Mouse (Mus musculus) T-helper 1 cell (primary cell): Measurements from ENCODE around the gene Mlxip.

Experiments used
- in situ Hi-C: fragments of 300-600 bp; cut with MboI, MseI; formaldehyde crosslinking; loops from one replicate; pipeline ENCODE4 v1.15.1; 2025; ENCODE audit warnings: high pct_unique_total_duplicates

Gene Mlxip

DNA sequence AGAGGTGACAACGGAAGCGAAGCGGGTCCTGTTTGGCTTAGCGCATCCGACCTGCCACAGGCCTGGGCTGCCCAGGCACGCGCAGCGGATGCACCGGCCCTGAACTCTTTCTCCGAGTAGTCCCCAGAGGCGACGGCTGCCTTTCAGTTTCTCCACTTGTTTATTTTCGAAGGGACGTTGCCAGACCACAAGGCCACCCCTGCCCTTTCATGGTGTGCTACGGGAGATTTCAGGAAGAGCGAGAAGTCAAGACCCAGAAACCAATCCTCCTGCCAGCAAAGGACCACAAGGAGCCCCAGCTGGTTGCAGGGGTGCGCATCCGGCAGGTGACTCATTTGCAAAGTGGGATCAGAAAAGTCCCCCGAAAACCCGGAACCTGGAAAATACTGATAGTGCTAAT is 12.6 kb upstream of the Mlxip start:
- in situ Hi-C loops = no loop called here

DNA sequence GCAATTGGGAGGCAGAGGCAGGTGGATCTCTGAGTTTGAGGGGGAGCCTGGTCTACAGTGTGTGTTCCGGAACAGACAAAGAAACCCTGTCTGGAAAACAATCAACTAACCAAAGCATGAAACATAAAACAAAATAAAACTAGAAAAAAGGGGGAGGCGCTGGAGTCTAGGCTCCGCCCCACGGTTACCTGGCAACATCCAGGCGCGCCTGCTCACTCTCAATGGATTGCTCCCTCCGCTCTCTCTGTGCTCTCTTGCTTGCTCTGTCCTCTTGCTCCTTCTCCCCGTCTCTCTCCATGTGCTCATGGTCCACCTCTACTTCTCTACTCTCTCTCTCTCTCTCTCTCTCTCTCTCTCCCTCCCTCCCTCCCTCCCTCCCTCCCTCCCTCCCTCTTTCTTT is 11.9 kb upstream of the Mlxip start:
- in situ Hi-C loops = no loop called here

DNA sequence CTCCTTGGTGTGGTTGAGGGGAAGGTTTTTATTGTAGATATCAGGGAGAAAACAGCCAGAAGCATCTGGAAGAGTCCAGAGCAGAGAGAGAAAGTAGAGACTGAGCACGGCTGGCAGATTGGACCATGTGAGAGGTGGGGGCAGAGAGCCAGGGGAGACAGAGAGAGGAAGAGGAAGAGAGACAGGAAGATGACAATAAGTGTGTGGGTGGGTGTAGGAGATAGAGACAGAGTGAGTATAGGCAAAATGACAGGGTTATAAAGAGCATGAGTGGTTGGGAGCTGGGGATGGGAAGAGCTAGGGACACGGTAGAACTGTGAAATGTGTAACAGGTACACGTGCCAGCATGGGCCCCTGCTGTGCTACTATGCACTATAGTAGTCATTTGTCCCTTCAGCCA is 6.1 kb upstream of the Mlxip start:
- in situ Hi-C loops = no loop called here

DNA sequence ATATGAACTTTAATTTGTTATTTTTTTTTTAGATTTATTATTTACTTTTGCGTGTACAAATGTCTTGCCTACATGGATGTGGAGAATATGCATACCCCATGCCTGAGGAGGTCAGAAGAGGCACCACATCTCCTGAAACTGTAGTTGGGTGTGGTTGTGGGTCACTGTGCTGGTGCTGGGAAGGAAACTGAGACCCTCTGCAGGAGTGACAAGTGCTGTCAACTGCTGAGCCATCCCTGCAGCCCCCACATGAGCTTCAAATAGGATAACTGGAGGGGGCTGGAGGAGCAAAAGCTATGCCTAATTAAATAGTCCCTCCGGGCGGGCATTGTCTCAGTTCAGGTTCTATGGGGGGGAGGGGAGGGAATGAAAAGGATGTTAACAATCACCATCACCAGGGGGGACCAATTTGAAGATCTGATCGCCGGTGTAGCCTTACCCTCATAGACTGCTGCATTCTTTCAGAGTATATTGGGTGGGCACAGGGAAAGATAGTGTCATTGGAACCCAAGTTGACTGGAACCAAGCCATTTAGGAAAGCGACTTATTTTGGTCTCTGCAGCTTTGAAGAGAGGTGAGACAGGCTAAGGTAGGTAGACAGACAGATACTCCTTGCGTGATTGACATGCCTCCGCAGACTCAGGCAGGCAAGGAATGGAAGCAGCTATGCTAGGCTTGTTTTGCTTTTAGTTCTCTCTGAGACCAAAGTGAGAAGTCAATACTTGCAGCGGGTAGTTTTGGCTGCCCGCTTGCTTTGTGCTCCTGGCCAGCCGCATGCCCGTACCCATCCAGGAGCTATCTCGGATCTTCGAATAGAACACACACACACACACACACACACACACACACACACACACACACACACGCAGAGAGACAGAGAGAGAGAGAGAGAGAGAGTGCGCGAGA is 3.8 kb upstream of the Mlxip start:
- in situ Hi-C loops = no loop called here

DNA sequence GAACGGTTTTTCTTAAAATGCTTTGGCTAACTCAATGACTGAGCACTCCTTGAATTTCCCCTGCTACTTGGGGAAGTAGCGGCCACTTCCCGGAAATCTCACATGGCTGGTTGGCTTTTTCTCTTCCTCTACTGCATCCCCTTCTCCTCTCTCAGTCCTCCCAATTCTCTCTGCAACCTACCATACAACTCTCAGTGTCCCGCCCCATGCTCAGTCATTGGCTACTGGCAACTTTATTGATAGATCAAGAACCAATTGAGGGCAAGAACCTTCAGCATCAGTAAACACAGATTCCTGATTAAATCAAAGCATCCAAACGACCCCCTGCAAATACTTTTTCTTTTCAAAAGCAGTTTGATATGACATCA is 3.2 kb upstream of the Mlxip start:
- in situ Hi-C loops = no loop called here

DNA sequence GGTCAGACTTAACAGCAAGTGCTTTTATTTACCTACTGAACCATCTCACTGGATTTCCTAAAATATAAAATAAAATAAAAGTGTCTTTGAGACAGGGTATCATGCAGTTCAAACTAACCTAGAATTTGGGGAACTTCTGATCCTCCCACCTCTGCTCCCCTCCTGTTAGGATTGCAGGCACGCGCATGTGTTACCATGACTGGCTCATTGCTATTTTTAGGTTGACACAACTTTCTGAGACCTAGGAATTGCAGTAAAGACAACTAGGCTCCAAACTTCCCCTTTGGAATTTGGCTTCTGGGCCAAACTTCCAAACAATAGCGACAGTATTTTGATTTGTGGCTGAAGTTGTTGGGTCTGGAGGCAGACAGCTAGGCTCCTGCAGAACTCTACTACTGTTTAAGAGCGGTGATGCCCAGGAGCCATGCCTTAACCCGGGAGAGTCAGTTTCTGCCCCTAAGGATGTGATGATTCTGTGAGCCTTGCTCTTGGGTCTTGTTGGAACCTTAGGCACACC is 754 bp upstream of the Mlxip start:
- in situ Hi-C loops = no loop called here

DNA sequence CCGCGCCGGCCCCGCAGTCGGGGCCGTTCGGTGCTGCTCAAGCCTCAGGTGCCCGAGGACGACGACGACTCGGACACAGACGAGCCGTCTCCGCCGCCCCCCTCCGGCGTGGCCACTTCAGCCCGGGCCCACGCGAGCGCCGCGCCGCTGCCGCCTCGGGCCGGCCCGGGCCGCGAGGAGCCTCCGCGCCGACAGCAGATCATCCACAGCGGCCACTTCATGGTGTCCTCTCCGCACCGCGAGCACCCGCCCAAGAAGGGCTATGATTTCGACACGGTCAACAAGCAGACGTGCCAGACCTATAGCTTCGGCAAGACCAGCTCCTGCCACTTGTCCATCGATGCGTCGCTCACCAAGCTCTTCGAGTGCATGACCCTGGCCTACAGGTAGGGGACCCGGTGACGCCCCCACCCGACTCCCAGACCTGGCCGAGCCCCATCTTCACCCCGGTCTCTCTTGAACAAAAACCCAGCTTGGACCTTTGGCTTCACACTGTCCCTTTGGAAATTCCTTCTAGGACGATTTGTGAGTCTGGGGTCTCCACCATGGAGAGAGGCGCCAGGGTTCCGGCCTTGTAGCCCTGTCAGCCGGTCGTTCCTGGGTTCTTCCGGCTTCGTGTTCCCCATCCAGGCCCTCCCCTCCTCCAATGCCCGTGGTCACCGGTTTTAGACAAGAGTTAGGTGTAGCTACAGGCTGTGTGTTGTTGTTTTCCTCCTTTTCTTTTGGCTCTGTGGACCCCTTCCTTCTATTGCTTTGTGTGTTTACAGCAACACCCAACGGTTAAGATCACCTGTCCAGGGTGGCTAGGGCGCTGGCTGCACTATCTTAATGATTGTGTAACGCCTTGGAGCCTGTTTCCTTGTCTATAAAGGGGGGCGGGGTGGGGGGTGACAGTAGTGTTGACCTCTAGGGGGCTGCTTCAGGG is 621 bp downstream of the Mlxip start:
- in situ Hi-C loops = no loop called here

DNA sequence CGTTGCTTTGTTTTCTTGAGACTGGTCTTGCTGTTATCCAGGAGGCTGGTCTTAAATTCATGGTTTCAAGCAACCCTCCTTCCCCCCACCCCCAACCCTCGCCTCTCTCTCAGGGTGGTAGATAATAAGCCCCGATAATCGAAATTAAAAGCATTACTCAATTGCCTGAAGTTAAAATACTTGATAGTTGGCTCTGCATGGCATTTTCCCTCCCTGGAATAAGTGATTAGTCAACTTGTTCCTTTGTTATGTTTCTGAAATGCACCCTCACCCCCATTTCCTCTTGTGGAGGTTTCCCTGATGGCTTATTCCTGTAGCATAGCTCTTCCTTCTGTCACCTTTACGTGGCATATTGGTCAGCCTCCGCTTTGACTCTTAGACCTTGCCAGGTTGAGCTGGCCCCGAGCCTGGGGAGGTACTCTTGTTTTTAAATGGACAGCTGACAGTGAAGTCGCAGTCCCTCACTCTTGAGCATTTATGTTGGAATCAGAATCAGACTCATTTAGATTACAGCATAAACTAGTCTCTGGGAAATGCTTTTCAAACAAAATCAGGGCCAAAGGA is 2.4 kb downstream of the Mlxip start:
- in situ Hi-C loops = no loop called here

DNA sequence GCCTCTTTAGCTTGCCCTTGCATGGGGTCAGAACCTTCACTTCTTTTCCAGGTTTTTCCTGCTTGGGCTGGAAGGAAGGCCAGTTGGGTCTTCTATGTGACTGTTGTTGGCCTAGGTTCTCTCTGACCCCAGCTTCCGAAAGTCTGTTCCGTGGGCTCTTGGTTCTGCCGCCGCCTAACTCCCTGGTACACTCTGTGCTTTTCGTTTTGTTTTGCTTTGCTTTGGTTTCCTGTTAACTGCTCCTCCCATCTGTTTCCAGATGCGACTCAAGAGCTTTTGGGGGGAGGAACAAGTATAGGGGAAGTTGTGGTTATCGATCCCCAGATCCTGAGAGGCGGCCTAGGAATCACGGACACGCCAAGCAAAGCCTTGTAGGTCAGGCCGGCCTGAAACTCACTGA is 3.2 kb downstream of the Mlxip start:
- in situ Hi-C loops = no loop called here

DNA sequence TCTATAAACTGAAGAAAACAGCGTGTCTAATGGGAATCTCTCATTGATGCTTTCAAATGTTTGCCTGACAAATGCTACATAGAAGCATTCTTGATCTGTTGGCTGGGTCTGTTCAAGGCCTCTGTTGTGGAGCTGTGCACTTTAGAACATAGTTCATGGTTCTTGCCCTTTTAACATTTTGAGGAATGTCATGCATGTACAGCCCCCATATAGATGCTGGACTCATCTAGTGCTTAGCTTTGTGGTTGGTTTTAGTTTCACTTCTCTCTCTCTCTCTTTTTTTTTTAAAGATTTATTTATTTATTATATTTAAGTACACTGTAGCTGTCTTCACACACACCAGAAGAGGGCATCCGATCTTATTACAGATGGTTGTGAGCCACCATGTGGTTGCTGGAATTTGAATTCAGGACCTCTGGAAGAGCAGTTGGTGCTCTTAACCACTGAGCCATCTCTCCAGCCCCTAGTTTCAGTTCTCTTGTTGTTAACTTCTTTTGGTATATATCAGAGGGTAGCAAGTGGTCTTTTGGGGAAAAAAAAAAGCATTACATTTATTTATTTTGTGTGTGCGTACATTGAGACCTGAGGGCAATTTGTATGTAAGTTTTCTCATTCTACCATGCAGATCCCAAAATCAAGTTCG is 4.4 kb downstream of the Mlxip start:
- in situ Hi-C loops = no loop called here

DNA sequence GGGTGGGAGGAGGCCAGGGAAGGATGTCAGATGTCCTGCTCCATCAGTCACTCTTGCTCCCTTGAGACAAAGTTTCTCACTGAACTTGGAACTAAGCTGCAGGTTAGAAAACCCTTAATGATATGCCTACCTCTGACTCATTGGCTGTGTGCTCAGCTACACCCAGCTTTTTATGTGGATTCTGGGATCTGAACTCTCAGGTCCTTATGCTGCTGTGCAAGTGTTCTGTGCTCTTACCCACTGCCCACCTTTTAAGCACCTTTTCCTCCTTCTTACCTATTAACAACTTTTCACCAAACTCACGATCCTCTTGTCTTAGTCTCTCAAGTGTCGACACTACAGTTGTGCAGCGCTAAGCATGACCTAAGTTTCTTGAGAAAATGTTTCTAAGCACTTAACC is 9.9 kb downstream of the Mlxip start:
- in situ Hi-C loops = no loop called here

DNA sequence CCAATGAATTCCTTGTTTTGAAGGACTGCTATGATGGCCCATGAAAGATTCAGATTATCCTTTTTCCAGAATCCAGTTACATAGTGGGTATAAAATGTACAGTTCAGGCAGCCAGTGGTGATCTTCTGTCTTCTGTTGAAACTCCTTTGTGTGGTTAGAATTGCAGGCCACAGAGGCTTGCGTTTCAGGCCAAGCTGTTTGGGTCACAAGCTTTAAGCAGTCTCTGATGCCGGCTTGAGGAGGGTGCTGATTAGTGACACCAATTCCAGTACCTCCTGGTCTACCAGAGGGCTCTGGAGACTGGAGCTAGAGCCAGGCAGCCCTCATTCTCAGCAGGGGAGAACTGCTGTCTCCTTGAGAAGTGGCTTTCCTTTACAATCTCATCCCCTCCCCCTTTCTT is 12.4 kb downstream of the Mlxip start:
- in situ Hi-C loops = no loop called here

DNA sequence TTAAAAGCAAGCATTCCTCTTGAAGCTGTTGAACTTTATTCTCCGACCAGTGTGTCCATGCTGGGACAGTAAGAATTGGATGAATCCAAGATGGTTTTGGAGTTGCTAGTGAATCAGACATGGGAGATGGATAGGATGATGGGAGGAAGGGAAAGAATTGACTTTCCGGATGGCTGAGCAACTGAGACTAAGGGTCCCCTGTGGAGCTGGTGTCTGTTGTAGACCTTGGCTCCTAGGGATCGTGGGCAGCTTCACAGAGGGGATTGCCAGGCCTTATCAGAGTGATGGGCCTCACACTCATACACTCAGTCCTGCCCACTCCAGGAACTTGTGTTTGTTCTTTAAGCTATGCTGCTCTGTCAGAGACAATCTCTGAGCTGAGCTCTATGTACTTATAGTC is 13.6 kb downstream of the Mlxip start:
- in situ Hi-C loops = no loop called here

DNA sequence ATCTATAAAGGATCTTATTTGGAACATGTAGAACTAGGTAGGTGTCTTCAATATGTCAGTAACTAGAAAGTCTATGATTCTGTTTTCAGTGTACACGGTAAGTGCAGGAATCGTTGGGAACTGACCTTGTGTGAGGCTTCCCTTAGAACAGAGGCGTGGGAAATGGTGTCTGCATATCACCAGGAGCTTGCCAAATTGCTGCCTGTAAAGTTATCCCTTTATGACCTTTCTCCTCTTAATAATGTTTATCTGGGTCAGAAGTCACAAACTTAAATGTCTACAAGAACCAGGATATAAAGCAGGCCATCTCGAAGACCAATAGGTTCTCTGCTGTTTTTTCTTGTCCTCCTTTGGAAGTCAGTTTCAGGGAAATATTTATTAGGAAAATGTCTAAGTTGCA is 17.6 kb downstream of the Mlxip start:
- in situ Hi-C loops = no loop called here

DNA sequence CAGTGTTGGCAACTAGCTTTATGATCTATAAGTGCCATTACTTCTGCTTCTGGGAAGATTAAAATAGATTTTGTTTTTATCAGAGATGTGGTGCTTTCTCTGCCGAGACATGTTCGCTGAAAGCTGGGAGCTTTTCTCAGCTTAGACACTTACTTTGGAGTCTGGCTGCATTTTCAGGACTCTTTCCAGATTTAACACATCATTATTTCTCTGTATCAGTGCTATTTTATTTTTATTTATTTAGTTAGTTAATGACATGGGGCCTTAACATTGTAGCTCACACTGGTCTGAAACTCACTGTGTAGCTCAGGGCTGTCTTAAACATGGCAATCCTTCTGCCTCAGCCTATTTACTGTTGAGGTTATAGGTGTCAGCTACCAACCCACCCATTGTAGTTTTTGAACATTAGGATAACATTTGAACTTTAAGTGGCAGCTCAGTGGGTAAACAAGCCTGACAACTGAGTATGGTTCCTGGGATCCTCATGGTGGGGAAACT is 19.3 kb downstream of the Mlxip start:
- in situ Hi-C loops = no loop called here

DNA sequence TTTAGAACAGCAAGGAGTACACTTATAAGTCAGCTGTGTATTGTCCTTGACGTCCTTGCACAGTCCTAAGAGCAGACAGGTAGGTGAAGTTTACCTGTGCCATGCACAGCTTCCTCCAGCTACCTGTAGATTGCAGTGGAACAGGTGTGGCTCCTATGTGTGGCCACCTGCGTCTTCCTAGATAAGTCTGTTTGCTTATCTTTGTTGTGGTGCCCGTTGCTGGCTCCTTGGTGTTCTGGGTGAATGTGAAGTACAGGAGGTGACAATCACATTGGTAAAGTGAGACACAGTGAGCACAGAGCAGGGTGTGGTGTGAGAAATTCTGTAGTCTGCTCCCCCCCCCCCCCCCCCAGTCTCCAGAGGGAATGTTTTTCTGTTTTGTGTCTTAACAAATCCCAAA is 21.6 kb downstream of the Mlxip start:
- in situ Hi-C loops = no loop called here

DNA sequence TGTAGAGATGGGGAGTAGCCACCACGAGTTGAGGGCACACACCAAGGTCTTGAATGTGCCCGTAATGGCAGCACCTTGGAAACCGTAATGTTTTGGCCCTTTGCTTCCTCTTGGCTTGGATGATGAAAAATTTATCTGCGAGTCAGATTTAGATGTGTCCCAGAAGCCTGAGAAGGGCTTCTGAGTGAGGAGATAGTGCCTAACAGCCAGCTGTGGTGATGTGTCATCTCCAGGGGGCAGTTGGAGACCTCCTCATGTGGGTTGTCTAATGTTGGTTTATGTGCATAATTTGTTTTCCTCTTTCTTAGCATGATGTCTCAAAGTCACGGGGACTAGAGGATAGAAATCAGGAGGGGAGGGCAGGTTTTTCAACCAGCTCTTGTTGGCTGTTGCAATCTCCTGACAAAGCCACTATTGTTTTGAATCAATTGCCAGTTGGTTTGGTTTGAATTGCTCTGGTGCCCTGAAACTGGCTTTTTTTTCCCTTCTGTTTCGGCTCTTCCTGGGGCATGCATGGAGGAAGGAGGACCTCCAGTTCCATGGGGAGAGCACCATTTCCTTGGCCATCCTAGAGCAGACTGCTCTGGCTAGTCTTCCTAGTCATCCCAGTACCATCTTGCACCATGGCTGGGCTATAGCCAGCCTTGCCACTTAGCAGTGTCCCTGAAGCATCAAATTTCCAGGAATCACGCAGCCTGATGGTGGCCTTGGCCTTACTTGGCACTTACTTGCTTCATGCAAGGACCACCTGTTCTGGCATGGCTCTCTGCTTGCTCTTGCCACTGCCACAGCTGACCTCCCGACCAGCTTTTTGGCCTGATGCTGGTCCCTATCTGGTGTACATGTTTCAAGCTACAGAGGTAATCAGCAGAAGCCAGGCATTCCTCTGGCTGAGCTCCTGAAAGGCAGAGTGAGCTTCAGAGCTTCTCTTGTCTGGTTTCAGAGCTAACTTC is 22.2 kb downstream of the Mlxip start:
- in situ Hi-C loops = no loop called here

DNA sequence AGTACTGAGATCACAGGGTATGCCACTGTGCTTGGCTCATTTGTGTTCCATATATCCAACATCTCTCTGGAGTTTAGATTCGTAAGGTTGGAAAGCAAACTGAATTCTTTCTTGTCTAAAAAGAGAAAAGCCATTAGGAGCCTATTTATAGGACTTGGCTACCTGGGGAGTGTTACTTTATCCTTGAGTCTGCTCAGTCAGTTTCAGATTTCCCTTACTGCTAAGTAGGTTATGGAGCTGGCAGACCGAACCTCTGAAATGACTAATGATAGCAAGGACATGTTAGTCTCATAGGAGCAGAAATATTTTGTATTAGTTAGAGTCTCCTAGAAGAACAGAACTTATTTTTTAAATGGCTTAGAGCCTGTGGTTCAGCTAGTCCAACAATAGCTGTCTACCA is 29.3 kb downstream of the Mlxip start:
- in situ Hi-C loops = no loop called here

DNA sequence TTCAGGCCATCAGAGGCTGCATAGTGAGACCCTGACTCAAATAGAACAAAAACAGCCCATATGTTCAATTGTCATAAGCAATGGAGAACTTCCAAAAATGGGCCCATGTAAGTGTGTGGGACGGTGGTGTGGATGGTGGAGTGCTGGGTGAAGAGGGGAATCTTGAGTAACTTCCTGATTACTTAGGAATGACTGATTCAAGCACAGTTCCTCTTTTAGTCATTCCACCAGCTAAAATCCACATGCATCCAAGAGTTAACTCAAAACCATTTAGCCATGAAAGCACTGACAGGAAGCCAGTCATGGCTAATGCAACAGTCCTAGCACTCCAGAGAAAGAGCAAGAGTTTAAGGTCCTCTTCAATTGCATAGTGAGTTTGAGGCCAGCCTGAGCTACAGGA is 33.0 kb downstream of the Mlxip start:
- in situ Hi-C loops = no loop called here

DNA sequence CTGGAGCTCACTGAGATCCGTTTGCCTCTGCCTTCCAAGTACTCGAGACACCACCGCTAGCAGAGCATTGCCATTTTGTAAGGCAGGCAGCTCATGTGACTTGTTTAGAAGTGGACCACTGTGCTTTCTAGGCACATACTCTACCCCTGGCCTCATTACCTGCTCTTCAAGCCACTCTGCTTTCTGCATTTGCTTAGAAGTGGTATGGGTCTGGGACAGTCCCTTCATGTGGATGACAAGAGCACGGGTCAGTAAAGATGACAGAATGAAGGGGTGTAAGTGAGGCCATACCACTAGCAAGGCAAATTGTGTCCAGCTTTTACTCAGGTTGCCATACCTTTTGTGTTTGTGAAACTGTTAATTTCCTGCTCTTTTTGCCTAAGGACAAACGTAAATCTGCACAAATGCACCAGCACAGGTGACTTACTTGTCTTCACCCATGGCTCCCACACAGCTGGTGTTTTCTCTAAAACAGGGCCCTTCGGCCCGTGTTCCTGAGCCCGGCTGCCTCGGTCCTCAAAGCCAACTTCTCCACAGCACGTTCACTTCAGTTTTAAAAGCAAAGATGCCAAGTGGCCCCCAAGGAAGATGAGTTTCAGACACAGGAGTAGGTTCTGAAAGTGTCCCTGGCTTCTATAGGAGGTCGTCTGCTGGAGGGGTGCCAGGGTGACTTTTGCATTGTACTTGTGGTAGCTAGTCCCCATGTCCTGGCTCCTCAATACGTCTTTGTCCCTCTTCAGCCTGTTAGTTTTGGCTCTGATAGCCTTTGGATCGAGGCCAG is 37.1 kb downstream of the Mlxip start:
- in situ Hi-C loops = no loop called here
